In genomic region chr1:42694665-42695577, GRCm38 (mm10) we compare ENCODE assay signal across 8 mouse cellular contexts. TPM values are rescaled to one million over a fixed set of nuclear protein-coding genes. Genes with fewer than 3 reads are reported as not detected.
DNase-seq lines count a peak whose midpoint lies in the region; ATAC-seq and TF ChIP-seq lines count a peak whose summit lies in the region.

No protein-coding gene starts in this region.

- peak; percentile 12; the same call in 1 of the 2 replicates for ATAC-seq in heart, embryonic 12.5 days (ENCODE audit: insufficient number of reproducible peaks, low FRiP score)
- ATAC-seq in hindbrain, embryonic 12.5 days (ENCODE audit: low FRiP score): peak; percentile 64
- peak; percentile 10; the same call in 1 of the 2 replicates for ATAC-seq in limb, embryonic 11.5 days (ENCODE audit: insufficient number of reproducible peaks, low FRiP score, low TSS enrichment, low read depth)

- no peak overlapping the region for H3K27ac ChIP-seq in heart, embryonic 12.5 days (ENCODE audit: poor library complexity, severe bottlenecking)
- H3K27ac ChIP-seq in heart, adult 2 months: no peak overlapping the region
- peak overlapping the region; percentile 98 for H3K27ac ChIP-seq in hindbrain, embryonic 12.5 days
- no peak overlapping the region for H3K27ac ChIP-seq in limb, embryonic 11.5 days (replicated peaks; ENCODE audit: low read depth, low read length)

- peaks cover 88% of the 10 kb centered on the region for H3K27me3 ChIP-seq in heart, embryonic 12.5 days (replicated peaks)
- peaks cover 39% of the 10 kb centered on the region for H3K27me3 ChIP-seq in heart, adult 2 months (ENCODE audit: control insufficient read depth, insufficient read depth, low read length)
- H3K27me3 ChIP-seq in hindbrain, embryonic 12.5 days: no peaks in the 10 kb centered on the region
- H3K27me3 ChIP-seq in limb, embryonic 11.5 days (ENCODE audit: control insufficient read depth, insufficient read depth, low read length): peaks cover 64% of the 10 kb centered on the region

- intact Hi-C loops in heart, adult 2 months (cut with DNase I): loop anchor here (5.0 to 10.0 kb wide), 2 partner anchors 798 to 1430 kb away; no protein-coding TSS in a partner anchor

- H3K9me3 ChIP-seq in heart, embryonic 12.5 days (replicated peaks): no peaks in the 10 kb centered on the region
- no peaks in the 10 kb centered on the region for H3K9me3 ChIP-seq in hindbrain, embryonic 12.5 days (replicated peaks)
- no peaks in the 10 kb centered on the region for H3K9me3 ChIP-seq in limb, embryonic 11.5 days (ENCODE audit: control insufficient read depth, low read length)

- no peak for TF ChIP-seq CTCF in heart, adult 2 months (IDR thresholded peaks at IDR 0.05)
- no peak for TF ChIP-seq CTCF in brain, embryonic 14.5 days (IDR thresholded peaks at IDR 0.05; ENCODE audit: borderline replicate concordance, extremely low read depth, insufficient read depth, insufficient read length)

- peak overlapping the region; percentile 87 for H3K4me2 ChIP-seq in heart, embryonic 12.5 days
- H3K4me2 ChIP-seq in hindbrain, embryonic 12.5 days (replicated peaks): peak overlapping the region; percentile 97
- H3K4me2 ChIP-seq in limb, embryonic 11.5 days (ENCODE audit: low read depth, severe bottlenecking): peak overlapping the region; percentile 74

- DNase-seq in heart, adult 2 months: no peak
- peak; percentile 92 for DNase-seq in brain, embryonic 14.5 days (ENCODE audit: low read depth)
- peak; percentile 76 for DNase-seq in limb, embryonic 11.5 days (ENCODE audit: low spot score)
- peak; percentile 64 for DNase-seq in right cerebral cortex, postnatal 14 days
- DNase-seq in urinary bladder, postnatal 36 days (ENCODE audit: low spot score in 2 of 2): no peak
- no peak for DNase-seq in ovary, postnatal 14 days (ENCODE audit: low spot score)

- TF ChIP-seq POLR2A in heart, adult 2 months (IDR thresholded peaks at IDR 0.05; ENCODE audit: insufficient read depth, low read depth, low read length): no peak
- TF ChIP-seq POLR2A in brain, embryonic 14.5 days (IDR thresholded peaks at IDR 0.05; ENCODE audit: borderline replicate concordance, extremely low read depth, insufficient read depth, insufficient read length, poor library complexity, severe bottlenecking): peak; percentile 28; the same call in 1 of the 2 replicates

- H3K36me3 ChIP-seq in heart, embryonic 12.5 days: no peaks in the 10 kb centered on the region
- no peaks in the 10 kb centered on the region for H3K36me3 ChIP-seq in heart, adult 2 months (ENCODE audit: control insufficient read depth, insufficient read depth, low read length)
- peaks cover 23% of the 10 kb centered on the region for H3K36me3 ChIP-seq in hindbrain, embryonic 12.5 days
- H3K36me3 ChIP-seq in limb, embryonic 11.5 days (ENCODE audit: control insufficient read depth, insufficient read depth, low read length): no peaks in the 10 kb centered on the region

- H3K4me1 ChIP-seq in heart, embryonic 12.5 days (replicated peaks): peaks cover 37% of the 10 kb centered on the region
- H3K4me1 ChIP-seq in heart, adult 2 months (ENCODE audit: control insufficient read depth, insufficient read depth, low read length): peaks cover 1% of the 10 kb centered on the region
- peaks cover 5% of the 10 kb centered on the region for H3K4me1 ChIP-seq in hindbrain, embryonic 12.5 days
- peaks cover 11% of the 10 kb centered on the region; the same call in 1 of the 2 replicates for H3K4me1 ChIP-seq in limb, embryonic 11.5 days (ENCODE audit: control insufficient read depth, insufficient read depth, low read length)

- H3K9ac ChIP-seq in heart, embryonic 12.5 days: peak overlapping the region; percentile 50; the same call in 1 of the 2 replicates
- H3K9ac ChIP-seq in heart, adult 2 months (ENCODE audit: low read depth, low read length): no peak overlapping the region
- H3K9ac ChIP-seq in hindbrain, embryonic 12.5 days: peak overlapping the region; percentile 100
- peak overlapping the region; percentile 43; the same call in 1 of the 2 replicates for H3K9ac ChIP-seq in limb, embryonic 11.5 days (ENCODE audit: low read length)

- WGBS in heart, embryonic 12.5 days: under 1% methylated on average over 55 of the region's 60 CpGs
- WGBS in heart, adult 2 months: 2% methylated on average over 51 of the region's 60 CpGs
- under 1% methylated on average over 52 of the region's 60 CpGs for WGBS in hindbrain, embryonic 12.5 days
- WGBS in limb, embryonic 11.5 days: under 1% methylated on average over 52 of the region's 60 CpGs

- no peaks in the 10 kb centered on the region for H3K79me2 ChIP-seq in heart, adult 2 months (replicated peaks; ENCODE audit: control insufficient read depth, insufficient read depth, low read length)

- H3K4me3 ChIP-seq in heart, embryonic 12.5 days: peak overlapping the region; percentile 58
- H3K4me3 ChIP-seq in heart, adult 2 months: no peak overlapping the region
- H3K4me3 ChIP-seq in hindbrain, embryonic 12.5 days: peak overlapping the region; percentile 97
- H3K4me3 ChIP-seq in limb, embryonic 11.5 days (ENCODE audit: low read depth, low read length): peak overlapping the region; percentile 34

- TF ChIP-seq EP300 in heart, adult 2 months (IDR thresholded peaks at IDR 0.05; ENCODE audit: insufficient read depth, low read depth, low read length): no peak

RNA-seq across cellular contexts. Expression of gene Pou3f3, which starts 0.6 kb away (rescaled TPM):
- 0.06 TPM in 2 replicates for polyA plus RNA-seq in heart, embryonic 12.5 days (2016; fragmentation: Nextera tagmentation; extraction: Ambion mirVana)
- not detected for total RNA-seq in heart, adult 2 months (2021)
- polyA plus RNA-seq in heart, adult 2 months (2012; rRNA removed): not detected in 2 replicates
- 58.3 and 64.7 TPM in 2 replicates for polyA plus RNA-seq in brain, embryonic 14.5 days (2012; rRNA removed)
- 28.8 and 29.2 TPM in 2 replicates for polyA plus RNA-seq in hindbrain, embryonic 12.5 days (2016; fragmentation: Nextera tagmentation; extraction: Ambion mirVana)
- polyA plus RNA-seq in limb, embryonic 11.5 days (2014; fragmentation: Nextera tagmentation; extraction: Ambion mirVana): 0.04 and 0.19 TPM in 2 replicates

Comparison
In these comparisons a context has a peak if more than half of its experiments do, and no peak if none do; other contexts are left out.
1. ATAC-seq: peak in every context shown above with its lines; median percentile 64 in hindbrain, embryonic 12.5 days; 12 in heart, embryonic 12.5 days; 10 in limb, embryonic 11.5 days.
2. DNase-seq: peak in brain, embryonic 14.5 days (single experiment), limb, embryonic 11.5 days (single experiment) and right cerebral cortex, postnatal 14 days (single experiment); none in heart, adult 2 months (0 of 2), urinary bladder, postnatal 36 days (0 of 2) and ovary, postnatal 14 days (single experiment).
3. RNA of gene Pou3f3, which starts 0.6 kb away (polyA plus RNA-seq): 58.3 to 64.7 TPM in brain, embryonic 14.5 days and 28.8 to 29.2 TPM in hindbrain, embryonic 12.5 days; 0.04 to 0.19 TPM in limb, embryonic 11.5 days, 0.06 TPM in heart, embryonic 12.5 days and not detected in heart, adult 2 months; every median in the first group is over 10 times any median in the second.
4. Peak in every context shown above with its lines, with median percentiles within 50 percentile points of each other: H3K4me2 ChIP-seq.